Comparison of ENCODE assay signal across 20 mouse cellular contexts in the genomic region with DNA sequence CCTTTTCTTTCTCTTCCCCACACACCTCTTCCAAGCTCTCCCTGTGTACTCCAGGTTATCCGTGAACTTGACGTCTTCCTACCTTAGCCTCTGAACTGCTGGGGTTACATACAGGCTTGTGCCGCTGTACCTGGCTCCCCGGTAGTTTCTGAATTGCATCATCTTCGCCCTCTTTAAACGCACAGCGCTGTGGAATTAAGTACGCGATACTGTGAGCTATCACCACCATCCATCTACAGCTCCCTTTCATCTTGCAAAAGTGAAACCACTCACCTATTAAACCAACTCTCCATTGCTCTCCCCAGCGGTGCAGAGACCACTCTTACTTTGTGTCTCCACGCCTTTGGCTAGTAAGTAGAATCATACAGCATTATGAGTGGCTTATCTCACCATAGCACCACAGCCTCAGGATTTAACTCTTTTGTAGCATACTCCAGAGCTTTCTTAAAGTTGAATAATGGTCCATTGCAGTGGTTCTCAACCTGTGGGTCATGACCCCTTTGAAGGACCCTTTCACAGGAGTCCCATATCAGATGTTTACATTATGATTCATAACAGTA. TPM values are rescaled to one million over a fixed set of nuclear protein-coding genes. Genes with fewer than 3 reads are reported as not detected.
DNase-seq lines count a peak whose midpoint lies in the region; ATAC-seq and TF ChIP-seq lines count a peak whose summit lies in the region.
"Had no signal": no experiment of that assay in that cellular context is flagged by ENCODE, and none has a peak within 500 bp of the region (broad histone marks: within the 10 kb centered on the region; RNA-seq: fewer than 3 reads in every experiment).

No protein-coding gene starts in this region.

- H3K4me3 ChIP-seq in midbrain, embryonic 11.5 days (ENCODE audit: low read depth, low read length): no peak overlapping the region
- no peak overlapping the region for H3K4me3 ChIP-seq in midbrain, postnatal 0 days (ENCODE audit: low read depth, low read length)
- peak overlapping the region; percentile 9; the same call in 1 of the 2 replicates for H3K4me3 ChIP-seq in intestine, embryonic 16.5 days (ENCODE audit: low read length)
- no peak overlapping the region for H3K4me3 ChIP-seq in lung, postnatal 0 days (ENCODE audit: low read depth, low read length)
- H3K4me3 ChIP-seq in forebrain, embryonic 12.5 days (replicated peaks): no peak overlapping the region
- H3K4me3 ChIP-seq: embryonic facial prominence, embryonic 12.5 days; heart, embryonic 10.5 days; hindbrain, embryonic 12.5 days had no signal

- intact Hi-C loops in left cerebral cortex, postnatal 14 days (cut with DNase I): loop anchor here (5.0 kb wide), 1 partner anchor 360 kb away; no protein-coding TSS in a partner anchor

- no peak for TF ChIP-seq CTCF in midbrain, postnatal 0 days (IDR thresholded peaks at IDR 0.05)
- no peak for TF ChIP-seq CTCF in lung, postnatal 0 days (IDR thresholded peaks at IDR 0.05)

- DNase-seq in midbrain, embryonic 11.5 days (ENCODE audit: low spot score, missing footprints): peak; percentile 62
- DNase-seq in midbrain, postnatal 0 days (ENCODE audit: low spot score): no peak
- peak; percentile 59 for DNase-seq in lung, postnatal 0 days (ENCODE audit: low spot score)
- DNase-seq in urinary bladder, postnatal 14 days (ENCODE audit: low spot score): no peak
- DNase-seq in left cerebral cortex, postnatal 14 days (ENCODE audit: low spot score in 2 of 2): no peak
- DNase-seq: adrenal gland, postnatal 10 days; cerebellum, adult 11-12 months; cerebellum, adult 9-10 months; cerebellum, postnatal 25 days; gastrocnemius, postnatal 10 days; heart, adult 18-20 months; heart, postnatal 10 days; heart, postnatal 4 days had no signal

- TF ChIP-seq EP300 in lung, postnatal 0 days (IDR thresholded peaks at IDR 0.05): no peak

- H3K27me3 ChIP-seq in midbrain, embryonic 11.5 days (ENCODE audit: control insufficient read depth, insufficient read depth, low read length): no peaks in the 10 kb centered on the region
- no peaks in the 10 kb centered on the region for H3K27me3 ChIP-seq in midbrain, postnatal 0 days (ENCODE audit: insufficient read depth, low read length)
- no peaks in the 10 kb centered on the region for H3K27me3 ChIP-seq in intestine, embryonic 16.5 days (replicated peaks; ENCODE audit: control insufficient read depth, insufficient read depth, low read length)
- H3K27me3 ChIP-seq in lung, postnatal 0 days (replicated peaks; ENCODE audit: insufficient read depth, low read length): no peaks in the 10 kb centered on the region
- no peaks in the 10 kb centered on the region for H3K27me3 ChIP-seq in forebrain, embryonic 12.5 days
- H3K27me3 ChIP-seq: embryonic facial prominence, embryonic 12.5 days; hindbrain, embryonic 12.5 days had no signal

- no peak overlapping the region for H3K27ac ChIP-seq in midbrain, embryonic 11.5 days (ENCODE audit: low read depth, low read length)
- no peak overlapping the region for H3K27ac ChIP-seq in midbrain, postnatal 0 days (ENCODE audit: low read depth, low read length)
- no peak overlapping the region for H3K27ac ChIP-seq in intestine, embryonic 16.5 days (ENCODE audit: low read length)
- H3K27ac ChIP-seq in lung, postnatal 0 days (ENCODE audit: low read length): no peak overlapping the region
- no peak overlapping the region for H3K27ac ChIP-seq in forebrain, embryonic 12.5 days
- H3K27ac ChIP-seq: embryonic facial prominence, embryonic 12.5 days; heart, embryonic 10.5 days; hindbrain, embryonic 12.5 days had no signal

- no peak overlapping the region for H3K4me2 ChIP-seq in midbrain, embryonic 11.5 days
- no peak overlapping the region for H3K4me2 ChIP-seq in midbrain, postnatal 0 days (ENCODE audit: low read depth, low read length, poor library complexity, severe bottlenecking)
- no peak overlapping the region for H3K4me2 ChIP-seq in intestine, embryonic 16.5 days (ENCODE audit: low read depth, low read length)
- H3K4me2 ChIP-seq in lung, postnatal 0 days (replicated peaks; ENCODE audit: low read depth, low read length): 0 out of 2 replicates have a peak overlapping the region, but pooled peaks have one; percentile 6
- H3K4me2 ChIP-seq in forebrain, embryonic 12.5 days: no peak overlapping the region
- H3K4me2 ChIP-seq: embryonic facial prominence, embryonic 12.5 days; hindbrain, embryonic 12.5 days had no signal

- H3K36me3 ChIP-seq in midbrain, embryonic 11.5 days (ENCODE audit: control insufficient read depth, insufficient read depth, low read length): no peaks in the 10 kb centered on the region
- H3K36me3 ChIP-seq in midbrain, postnatal 0 days (ENCODE audit: insufficient read depth, low read length): no peaks in the 10 kb centered on the region
- H3K36me3 ChIP-seq in intestine, embryonic 16.5 days (ENCODE audit: control insufficient read depth, insufficient read depth, low read length): no peaks in the 10 kb centered on the region
- no peaks in the 10 kb centered on the region for H3K36me3 ChIP-seq in lung, postnatal 0 days (ENCODE audit: insufficient read depth, low read length)
- no peaks in the 10 kb centered on the region for H3K36me3 ChIP-seq in forebrain, embryonic 12.5 days (replicated peaks)
- H3K36me3 ChIP-seq: embryonic facial prominence, embryonic 12.5 days; G1E; heart, embryonic 10.5 days; hindbrain, embryonic 12.5 days had no signal

- H3K9me3 ChIP-seq in midbrain, embryonic 11.5 days (ENCODE audit: control insufficient read depth, low read length): no peaks in the 10 kb centered on the region
- H3K9me3 ChIP-seq in midbrain, postnatal 0 days (ENCODE audit: low read length): no peaks in the 10 kb centered on the region
- H3K9me3 ChIP-seq in intestine, embryonic 16.5 days (ENCODE audit: control insufficient read depth, low read length): no peaks in the 10 kb centered on the region
- no peaks in the 10 kb centered on the region for H3K9me3 ChIP-seq in lung, postnatal 0 days (ENCODE audit: low read length)
- no peaks in the 10 kb centered on the region for H3K9me3 ChIP-seq in forebrain, embryonic 12.5 days
- H3K9me3 ChIP-seq: embryonic facial prominence, embryonic 12.5 days; G1E; heart, embryonic 10.5 days; hindbrain, embryonic 12.5 days had no signal

- 82% methylated on average over 11 of the region's 11 CpGs for WGBS in midbrain, embryonic 11.5 days
- 80% methylated on average over 11 of the region's 11 CpGs for WGBS in midbrain, postnatal 0 days
- 64% methylated on average over 11 of the region's 11 CpGs for WGBS in intestine, embryonic 16.5 days
- 63% methylated on average over 11 of the region's 11 CpGs for WGBS in lung, postnatal 0 days
- WGBS in forebrain, embryonic 12.5 days: 87% methylated on average over 11 of the region's 11 CpGs

- no peak overlapping the region for H3K9ac ChIP-seq in midbrain, embryonic 11.5 days (ENCODE audit: low read length)
- no peak overlapping the region for H3K9ac ChIP-seq in midbrain, postnatal 0 days (replicated peaks; ENCODE audit: low read length, poor library complexity, severe bottlenecking)
- H3K9ac ChIP-seq in intestine, embryonic 16.5 days (ENCODE audit: low read depth, low read length): no peak overlapping the region
- no peak overlapping the region for H3K9ac ChIP-seq in lung, postnatal 0 days (replicated peaks; ENCODE audit: low read depth)
- H3K9ac ChIP-seq in forebrain, embryonic 12.5 days: no peak overlapping the region
- H3K9ac ChIP-seq: embryonic facial prominence, embryonic 12.5 days; hindbrain, embryonic 12.5 days had no signal

- no peak for ATAC-seq in midbrain, embryonic 11.5 days (ENCODE audit: low FRiP score)
- ATAC-seq in midbrain, postnatal 0 days (ENCODE audit: low FRiP score): no peak
- ATAC-seq in intestine, embryonic 16.5 days: no peak
- ATAC-seq in lung, postnatal 0 days: peak; percentile 68
- no peak for ATAC-seq in forebrain, embryonic 12.5 days (ENCODE audit: low FRiP score)
- ATAC-seq: forebrain, embryonic 16.5 days had no signal

- no peaks in the 10 kb centered on the region for H3K4me1 ChIP-seq in midbrain, embryonic 11.5 days (ENCODE audit: control insufficient read depth, insufficient read depth, low read length)
- no peaks in the 10 kb centered on the region for H3K4me1 ChIP-seq in midbrain, postnatal 0 days (ENCODE audit: insufficient read depth, low read length)
- H3K4me1 ChIP-seq in intestine, embryonic 16.5 days (ENCODE audit: control insufficient read depth, insufficient read depth, low read length): no peaks in the 10 kb centered on the region; the same call in 1 of the 2 replicates
- no peaks in the 10 kb centered on the region for H3K4me1 ChIP-seq in lung, postnatal 0 days (ENCODE audit: insufficient read depth, low read depth, low read length)
- H3K4me1 ChIP-seq in forebrain, embryonic 12.5 days: peaks cover 6% of the 10 kb centered on the region; the same call in 1 of the 2 replicates
- H3K4me1 ChIP-seq: embryonic facial prominence, embryonic 12.5 days; heart, embryonic 10.5 days had no signal

RNA-seq across cellular contexts. Expression of a gene that starts 24.5 kb away (rescaled TPM):
- polyA plus RNA-seq in midbrain, embryonic 11.5 days (2014; fragmentation: Nextera tagmentation; extraction: Ambion mirVana): 99.9 and 105 TPM in 2 replicates
- 21.5 and 34.9 TPM in 2 replicates for total RNA-seq in midbrain, postnatal 0 days (2014; rRNA removed)
- 72.6 and 76.4 TPM in 2 replicates for polyA plus RNA-seq in midbrain, postnatal 0 days (2015; fragmentation: Nextera tagmentation; extraction: Ambion mirVana)
- 59.9 and 69.6 TPM in 2 replicates for polyA plus RNA-seq in intestine, embryonic 16.5 days (2015; fragmentation: Nextera tagmentation; extraction: Ambion mirVana)
- polyA plus RNA-seq in lung, postnatal 0 days (2015; fragmentation: Nextera tagmentation; extraction: Ambion mirVana): 104 and 116 TPM in 2 replicates
- 10 to 100 TPM; 16.5 to 21.4 TPM for total RNA-seq in left cerebral cortex, postnatal 14 days (2021)
- polyA plus RNA-seq in forebrain, embryonic 12.5 days (2016; fragmentation: Nextera tagmentation; extraction: Ambion mirVana): 94.9 and 95.5 TPM in 2 replicates

RNA-seq across cellular contexts. Expression of a gene that starts 51.3 kb away (rescaled TPM):
- polyA plus RNA-seq in midbrain, embryonic 11.5 days (2014; fragmentation: Nextera tagmentation; extraction: Ambion mirVana): 10.1 and 11.2 TPM in 2 replicates
- 27.2 and 28.0 TPM in 2 replicates for total RNA-seq in midbrain, postnatal 0 days (2014; rRNA removed)
- 7.5 and 8.6 TPM in 2 replicates for polyA plus RNA-seq in midbrain, postnatal 0 days (2015; fragmentation: Nextera tagmentation; extraction: Ambion mirVana)
- 13.1 and 13.5 TPM in 2 replicates for polyA plus RNA-seq in intestine, embryonic 16.5 days (2015; fragmentation: Nextera tagmentation; extraction: Ambion mirVana)
- polyA plus RNA-seq in lung, postnatal 0 days (2015; fragmentation: Nextera tagmentation; extraction: Ambion mirVana): 53.6 and 56.0 TPM in 2 replicates
- total RNA-seq in left cerebral cortex, postnatal 14 days (2021): 10 to 100 TPM; 20.6 to 20.7 TPM
- polyA plus RNA-seq in forebrain, embryonic 12.5 days (2016; fragmentation: Nextera tagmentation; extraction: Ambion mirVana): 10.7 and 11.5 TPM in 2 replicates
- polyA plus RNA-seq: G1E had no signal

Comparison
In these comparisons a context has a peak if more than half of its experiments do, and no peak if none do; other contexts are left out.
1. DNase-seq: peak in midbrain, embryonic 11.5 days (single experiment) and lung, postnatal 0 days (single experiment); none in midbrain, postnatal 0 days (single experiment), urinary bladder, postnatal 14 days (single experiment) and left cerebral cortex, postnatal 14 days (0 of 2).